Mouse (Mus musculus) cerebellum, postnatal 36 days (tissue): ENCODE measurements at regions not wholly inside any gene's neighbourhood (a gene's known extent, or its start where the extent isn't known, plus 50 kb on each side); places are given as distances from the start of the nearest gene placed in this dataset.

ENCODE experiments used
- DNase-seq, 2 experiments: peaks; one replicate each; pipeline ENCODE4 v3.0.0; 2021 to 2022; ENCODE audit warnings: mixed read lengths in 2 of 2

GRCm38 (mm10) chr7:64058282-64058872 lies 95.3 kb upstream of the Trpm1 start:
- no peak for DNase-seq

GRCm38 (mm10) chr7:64057873-64058272 lies 95.8 kb upstream of the Trpm1 start:
- DNase-seq: no peak

- no peak for DNase-seq
These were observed 97.1 kb upstream of the Trpm1 start for GRCm38 (mm10) chr7:64056498-64056897.

- no peak for DNase-seq
These were observed 98.6 kb upstream of the Trpm1 start for GRCm38 (mm10) chr7:64054996-64055395.

GRCm38 (mm10) chr7:64053766-64054165 lies 99.9 kb upstream of the Trpm1 start:
- peak; percentile 50 to 56 for DNase-seq

GRCm38 (mm10) chr7:64052400-64052799 lies 101.2 kb upstream of the Trpm1 start:
- DNase-seq: peak; percentile 65 to 74

GRCm38 (mm10) chr7:64050826-64051401 lies 102.7 kb upstream of the Trpm1 start:
- no peak for DNase-seq

- no peak for DNase-seq
These were observed 103.4 kb upstream of the Trpm1 start for GRCm38 (mm10) chr7:64050246-64050645.

- DNase-seq: no peak
These were observed 104.3 kb upstream of the Trpm1 start for GRCm38 (mm10) chr7:64049183-64049965.

GRCm38 (mm10) chr7:64048452-64049182 lies 105.0 kb upstream of the Trpm1 start:
- DNase-seq: peak in 1 of 2 experiments; percentile 39

GRCm38 (mm10) chr7:64047831-64048230 lies 105.8 kb upstream of the Trpm1 start:
- no peak for DNase-seq

GRCm38 (mm10) chr7:64045292-64045691 lies 106.6 kb upstream of the Klf13 start:
- DNase-seq: no peak

GRCm38 (mm10) chr7:64042978-64043377 lies 104.3 kb upstream of the Klf13 start:
- DNase-seq: no peak

GRCm38 (mm10) chr7:64041303-64041702 lies 102.6 kb upstream of the Klf13 start:
- DNase-seq: no peak

GRCm38 (mm10) chr7:64040026-64040737 lies 101.5 kb upstream of the Klf13 start:
- no peak for DNase-seq

GRCm38 (mm10) chr7:64037701-64038231 lies 99.1 kb upstream of the Klf13 start:
- DNase-seq: no peak

GRCm38 (mm10) chr7:64036154-64036553 lies 97.4 kb upstream of the Klf13 start:
- DNase-seq: no peak

GRCm38 (mm10) chr7:64035025-64035606 lies 96.4 kb upstream of the Klf13 start:
- DNase-seq: no peak

- no peak for DNase-seq
These were observed 95.8 kb upstream of the Klf13 start for GRCm38 (mm10) chr7:64034493-64034892.

GRCm38 (mm10) chr7:64033388-64033787 lies 94.7 kb upstream of the Klf13 start:
- DNase-seq: peak in 1 of 2 experiments; percentile 46

- DNase-seq: peak; percentile 57 to 68
These were observed 94.2 kb upstream of the Klf13 start for GRCm38 (mm10) chr7:64032921-64033354.

- no peak for DNase-seq
These were observed 91.9 kb upstream of the Klf13 start for GRCm38 (mm10) chr7:64030650-64031049.
